Mouse (Mus musculus): ENCODE results near the gene Gal3st2c.
A peak's percentile ranks its signal among the peaks of the same experiment; 100 is the strongest.

GRCm38 (mm10) chr1:94034984-94035743 lies 44.9 kb downstream of the Gal3st2c start:
- TF ChIP-seq EP300 (IDR thresholded peaks at IDR 0.05) (no peak), CTCF (IDR thresholded peaks at IDR 0.05) (peak; percentile 87)
